Comparison of ENCODE assay signal across 23 mouse cellular contexts in the genomic region with DNA sequence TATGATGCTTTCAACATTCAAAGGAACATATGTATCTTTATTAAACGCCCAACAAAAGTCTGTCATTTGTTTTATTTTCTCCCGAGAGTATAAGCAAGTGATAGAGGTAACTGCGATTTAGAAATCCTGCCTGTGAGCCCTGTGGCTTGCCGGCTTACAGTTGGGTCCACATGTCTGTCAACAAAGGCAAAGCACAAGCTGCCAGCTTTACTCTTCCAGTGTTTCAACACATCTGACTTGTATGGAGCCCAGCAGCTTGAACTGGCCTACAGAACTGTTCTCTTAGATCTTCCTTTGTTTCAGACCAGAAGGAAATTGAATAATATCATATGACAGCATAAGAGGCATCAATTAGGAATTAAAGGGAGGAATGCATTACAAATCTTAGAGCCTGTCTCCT.
A peak's percentile ranks its signal among the peaks of the same experiment; 100 is the strongest.
DNase-seq lines count a peak whose midpoint lies in the region; ATAC-seq and TF ChIP-seq lines count a peak whose summit lies in the region.
"Had no signal": no experiment of that assay in that cellular context is flagged by ENCODE, and none has a peak within 500 bp of the region (broad histone marks: within the 10 kb centered on the region; RNA-seq: fewer than 3 reads in every experiment).

No protein-coding gene starts in this region.

- WGBS in liver, adult 2 months: 32% methylated on average over 4 of the region's 4 CpGs
- 83% methylated on average over 4 of the region's 4 CpGs for WGBS in liver, embryonic 11.5 days
- 60% methylated on average over 4 of the region's 4 CpGs for WGBS in lung, embryonic 14.5 days
- 77% methylated on average over 4 of the region's 4 CpGs for WGBS in lung, adult 2 months
- WGBS in lung, postnatal 0 days: 57% methylated on average over 4 of the region's 4 CpGs

- no peaks in the 10 kb centered on the region for H3K36me3 ChIP-seq in liver, adult 2 months (ENCODE audit: control insufficient read depth, insufficient read depth, low read length)
- no peaks in the 10 kb centered on the region for H3K36me3 ChIP-seq in liver, embryonic 11.5 days (ENCODE audit: control insufficient read depth, insufficient read depth, low read length)
- no peaks in the 10 kb centered on the region for H3K36me3 ChIP-seq in lung, embryonic 14.5 days (ENCODE audit: insufficient read depth)
- no peaks in the 10 kb centered on the region for H3K36me3 ChIP-seq in lung, postnatal 0 days (ENCODE audit: insufficient read depth, low read length)
- H3K36me3 ChIP-seq: embryonic facial prominence, embryonic 12.5 days; forebrain, embryonic 10.5 days; heart, embryonic 10.5 days; heart, embryonic 13.5 days had no signal

- no peaks in the 10 kb centered on the region for H3K9me3 ChIP-seq in liver, embryonic 11.5 days (ENCODE audit: control insufficient read depth, low read length)
- H3K9me3 ChIP-seq in lung, embryonic 14.5 days (ENCODE audit: low read depth, low read length): no peaks in the 10 kb centered on the region
- no peaks in the 10 kb centered on the region for H3K9me3 ChIP-seq in lung, postnatal 0 days (ENCODE audit: low read length)
- H3K9me3 ChIP-seq: embryonic facial prominence, embryonic 12.5 days; forebrain, embryonic 10.5 days; forebrain, embryonic 13.5 days; heart, embryonic 10.5 days; heart, embryonic 13.5 days had no signal

- H3K4me1 ChIP-seq in liver, adult 2 months (ENCODE audit: control insufficient read depth, insufficient read depth, low read length): peaks cover 4% of the 10 kb centered on the region
- no peaks in the 10 kb centered on the region for H3K4me1 ChIP-seq in liver, embryonic 11.5 days (replicated peaks; ENCODE audit: control insufficient read depth, insufficient read depth, low read length)
- H3K4me1 ChIP-seq in lung, embryonic 14.5 days (ENCODE audit: insufficient read depth): peaks cover 8% of the 10 kb centered on the region; the same call in 1 of the 2 replicates
- H3K4me1 ChIP-seq in lung, adult 2 months (ENCODE audit: control insufficient read depth, insufficient read depth, low read length): no peaks in the 10 kb centered on the region
- H3K4me1 ChIP-seq in lung, postnatal 0 days (ENCODE audit: insufficient read depth, low read depth, low read length): 0 out of 2 replicates have a peak, but pooled peaks cover 3% of the 10 kb centered on the region
- H3K4me1 ChIP-seq: embryonic facial prominence, embryonic 12.5 days; forebrain, embryonic 10.5 days; forebrain, embryonic 13.5 days; heart, embryonic 10.5 days; heart, embryonic 13.5 days had no signal

- DNase-seq in liver, adult 2 months (ENCODE audit: extremely low read depth, low read depth, low spot score): peak; percentile 82
- DNase-seq in liver, embryonic 11.5 days (ENCODE audit: low spot score): no peak
- no peak for DNase-seq in lung, embryonic 14.5 days
- DNase-seq in lung, adult 2 months: no peak
- DNase-seq in lung, postnatal 0 days (ENCODE audit: low spot score): peak; percentile 12
- no peak for DNase-seq in lung, postnatal 10 days
- no peak for DNase-seq in layer of hippocampus, postnatal 25 days (ENCODE audit: extremely low spot score in 1 of 2, low spot score in 1 of 2)
- DNase-seq: adrenal gland, adult 8-10 months; adrenal gland, postnatal 25 days; cerebellum, adult 18-20 months; cerebellum, adult 9-10 months; cerebellum, postnatal 14 days; heart, adult 2 months; heart, postnatal 4 days had no signal

- no peak for TF ChIP-seq EP300 in lung, postnatal 0 days (IDR thresholded peaks at IDR 0.05)

- H3K9ac ChIP-seq in liver, adult 2 months (ENCODE audit: low read depth, low read length): no peak overlapping the region
- no peak overlapping the region for H3K9ac ChIP-seq in liver, embryonic 11.5 days (ENCODE audit: low read depth, low read length)
- H3K9ac ChIP-seq in lung, embryonic 14.5 days: no peak overlapping the region
- no peak overlapping the region for H3K9ac ChIP-seq in lung, postnatal 0 days (replicated peaks; ENCODE audit: low read depth)
- H3K9ac ChIP-seq: embryonic facial prominence, embryonic 12.5 days; forebrain, embryonic 13.5 days; heart, embryonic 13.5 days; hindbrain, embryonic 14.5 days had no signal

- no peak for TF ChIP-seq POLR2A in liver, adult 2 months (IDR thresholded peaks at IDR 0.05; ENCODE audit: extremely low read depth, insufficient read depth, low read length)
- TF ChIP-seq POLR2A in lung, adult 2 months (IDR thresholded peaks at IDR 0.05; ENCODE audit: borderline replicate concordance, extremely low read depth, low read depth, low read length): no peak

- H3K27ac ChIP-seq in liver, adult 2 months (replicated peaks; ENCODE audit: insufficient read depth, low read depth, low read length): no peak overlapping the region
- no peak overlapping the region for H3K27ac ChIP-seq in liver, embryonic 11.5 days (ENCODE audit: low read depth, low read length)
- H3K27ac ChIP-seq in lung, embryonic 14.5 days (ENCODE audit: low read depth): peak overlapping the region; percentile 70
- H3K27ac ChIP-seq in lung, postnatal 0 days (ENCODE audit: low read length): no peak overlapping the region
- H3K27ac ChIP-seq: forebrain, embryonic 10.5 days; forebrain, embryonic 13.5 days; heart, adult 2 months; heart, embryonic 10.5 days; heart, embryonic 13.5 days; hindbrain, embryonic 14.5 days; hindbrain, postnatal 0 days had no signal

- TF ChIP-seq CTCF in liver, adult 2 months (IDR thresholded peaks at IDR 0.05; ENCODE audit: low read depth, low read length): no peak
- no peak for TF ChIP-seq CTCF in lung, embryonic 14.5 days (IDR thresholded peaks at IDR 0.05; ENCODE audit: low read depth)
- no peak for TF ChIP-seq CTCF in lung, adult 2 months (IDR thresholded peaks at IDR 0.05; ENCODE audit: insufficient read depth, low read length)
- TF ChIP-seq CTCF in lung, postnatal 0 days (IDR thresholded peaks at IDR 0.05): no peak

- H3K27me3 ChIP-seq in liver, adult 2 months (ENCODE audit: control insufficient read depth, insufficient read depth, low read length): no peaks in the 10 kb centered on the region
- no peaks in the 10 kb centered on the region for H3K27me3 ChIP-seq in liver, embryonic 11.5 days (replicated peaks; ENCODE audit: control insufficient read depth, insufficient read depth, low read length)
- no peaks in the 10 kb centered on the region for H3K27me3 ChIP-seq in lung, embryonic 14.5 days (ENCODE audit: insufficient read depth, low read length)
- no peaks in the 10 kb centered on the region for H3K27me3 ChIP-seq in lung, postnatal 0 days (replicated peaks; ENCODE audit: insufficient read depth, low read length)
- H3K27me3 ChIP-seq: embryonic facial prominence, embryonic 12.5 days; forebrain, embryonic 13.5 days; heart, embryonic 13.5 days had no signal

- no peaks in the 10 kb centered on the region for H3K79me2 ChIP-seq in liver, adult 2 months (ENCODE audit: control insufficient read depth, insufficient read depth, low read length)

- no peak for ATAC-seq in liver, embryonic 11.5 days (replicated peaks; ENCODE audit: low FRiP score)
- ATAC-seq in lung, embryonic 14.5 days (ENCODE audit: insufficient read depth): 0 out of 2 replicates have a peak, but pooled peaks have one; percentile 3
- no peak for ATAC-seq in lung, postnatal 0 days
- ATAC-seq: CD4-positive, CD25-positive, alpha-beta regulatory T cell, adult 4 months; forebrain, embryonic 13.5 days; forebrain, embryonic 16.5 days; hindbrain, postnatal 0 days had no signal

- no peak overlapping the region for H3K4me2 ChIP-seq in liver, embryonic 11.5 days
- no peak overlapping the region for H3K4me2 ChIP-seq in lung, embryonic 14.5 days
- H3K4me2 ChIP-seq in lung, postnatal 0 days (replicated peaks; ENCODE audit: low read depth, low read length): no peak overlapping the region
- H3K4me2 ChIP-seq: embryonic facial prominence, embryonic 12.5 days; forebrain, embryonic 13.5 days; heart, embryonic 13.5 days; hindbrain, embryonic 14.5 days had no signal

- no peak overlapping the region for H3K4me3 ChIP-seq in liver, adult 2 months (ENCODE audit: insufficient read depth, low read depth, low read length)
- no peak overlapping the region for H3K4me3 ChIP-seq in liver, embryonic 11.5 days (ENCODE audit: low read depth, low read length)
- H3K4me3 ChIP-seq in lung, embryonic 14.5 days (ENCODE audit: low read depth, low read length): no peak overlapping the region
- no peak overlapping the region for H3K4me3 ChIP-seq in lung, adult 2 months (replicated peaks; ENCODE audit: extremely low read depth, low read depth, low read length)
- no peak overlapping the region for H3K4me3 ChIP-seq in lung, postnatal 0 days (ENCODE audit: low read depth, low read length)
- H3K4me3 ChIP-seq: embryonic facial prominence, embryonic 12.5 days; forebrain, embryonic 10.5 days; forebrain, embryonic 13.5 days; heart, adult 2 months; heart, embryonic 10.5 days; heart, embryonic 13.5 days had no signal

Comparison
In these comparisons a context has a peak if more than half of its experiments do, and no peak if none do; other contexts are left out.
1. DNase-seq: peak in liver, adult 2 months (single experiment) and lung, postnatal 0 days (single experiment); none in liver, embryonic 11.5 days (single experiment), lung, embryonic 14.5 days (single experiment), lung, adult 2 months (single experiment), lung, postnatal 10 days (single experiment) and layer of hippocampus, postnatal 25 days (0 of 2).